Mouse (Mus musculus) ovary, postnatal 14 days (tissue): Measurements from ENCODE around the gene Ctnna2.

ENCODE experiments used
- DNase-seq: peaks from one replicate; pipeline ENCODE4 v3.0.0; 2022; ENCODE audit warnings: low spot score

Ctnna2 gene

DNA sequence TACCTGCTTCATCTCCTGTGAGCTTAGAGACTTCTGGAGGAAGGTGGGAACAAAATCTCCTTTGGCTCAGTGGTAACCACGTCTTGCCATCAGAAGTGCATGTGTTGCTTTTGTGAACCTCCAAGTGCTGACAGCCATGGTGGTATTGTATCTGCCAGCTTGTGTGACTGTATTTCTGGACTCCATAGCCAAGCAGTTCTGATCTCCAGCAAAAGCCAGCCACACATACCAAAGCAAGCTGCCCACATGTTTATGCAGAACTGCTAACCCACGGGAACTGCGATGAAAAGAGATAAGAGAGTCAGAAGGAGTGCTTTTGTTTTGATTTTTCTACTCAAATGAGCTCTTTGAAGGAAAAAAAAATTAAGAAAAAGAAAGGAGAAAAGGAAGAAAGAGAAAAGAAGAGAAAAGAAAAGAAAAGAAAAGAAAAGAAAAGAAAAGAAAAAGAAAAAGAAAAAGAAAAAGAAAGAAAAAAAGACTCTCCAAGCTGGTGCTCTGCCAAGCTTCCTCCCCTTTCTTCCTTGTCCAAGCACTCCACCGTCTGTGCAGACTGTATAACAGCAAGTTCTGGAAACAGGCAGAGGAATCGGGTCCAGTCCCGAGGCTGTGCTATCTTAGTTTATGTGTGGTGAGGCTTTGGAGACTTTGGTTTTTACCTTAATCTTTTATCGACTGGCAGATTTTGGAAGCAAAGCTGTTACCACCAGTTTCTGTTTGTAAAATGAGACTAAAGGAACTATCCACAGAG, 722.0 kb downstream of the Ctnna2 start:
- DNase-seq = peak; percentile 23

DNA sequence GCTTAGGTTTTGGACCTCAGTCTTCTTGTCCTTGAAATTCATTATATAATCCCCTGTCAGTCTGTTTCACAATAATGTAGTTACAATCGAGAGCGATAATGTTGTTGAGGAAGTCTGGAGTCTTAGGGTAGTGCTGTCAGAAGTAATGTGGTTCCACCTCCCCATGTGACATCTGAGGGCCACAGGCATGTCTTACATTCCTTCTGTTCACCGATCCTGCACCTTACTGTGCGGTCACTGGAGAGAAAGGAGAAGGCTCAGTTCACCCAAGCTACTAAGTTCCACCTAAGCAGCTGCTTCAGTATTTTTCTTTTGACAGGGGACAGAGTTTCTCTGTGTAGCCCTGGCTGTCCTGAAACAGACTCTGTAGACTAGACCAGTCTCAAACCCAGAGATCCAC, 723.2 kb downstream of the Ctnna2 start:
- DNase-seq = no peak

DNA sequence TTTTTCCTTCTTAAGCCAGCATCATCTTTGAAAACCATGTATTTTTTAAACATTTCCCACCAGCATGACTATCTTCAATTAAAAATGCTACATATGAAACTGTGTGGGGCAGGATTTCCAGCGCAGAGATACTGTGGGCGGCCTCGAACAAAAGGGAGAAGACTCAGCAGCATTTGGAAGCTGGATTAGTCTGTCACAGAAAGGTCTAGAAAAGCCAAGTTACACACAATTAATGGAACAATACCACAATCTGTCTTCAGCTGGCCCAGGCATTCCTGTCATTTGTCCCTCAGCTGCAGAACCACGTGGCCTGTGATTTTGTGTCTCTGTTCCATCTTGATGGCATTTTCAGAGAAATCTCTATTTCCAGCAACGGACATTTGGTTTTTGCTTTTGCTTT, 726.0 kb downstream of the Ctnna2 start:
- no peak for DNase-seq

DNA sequence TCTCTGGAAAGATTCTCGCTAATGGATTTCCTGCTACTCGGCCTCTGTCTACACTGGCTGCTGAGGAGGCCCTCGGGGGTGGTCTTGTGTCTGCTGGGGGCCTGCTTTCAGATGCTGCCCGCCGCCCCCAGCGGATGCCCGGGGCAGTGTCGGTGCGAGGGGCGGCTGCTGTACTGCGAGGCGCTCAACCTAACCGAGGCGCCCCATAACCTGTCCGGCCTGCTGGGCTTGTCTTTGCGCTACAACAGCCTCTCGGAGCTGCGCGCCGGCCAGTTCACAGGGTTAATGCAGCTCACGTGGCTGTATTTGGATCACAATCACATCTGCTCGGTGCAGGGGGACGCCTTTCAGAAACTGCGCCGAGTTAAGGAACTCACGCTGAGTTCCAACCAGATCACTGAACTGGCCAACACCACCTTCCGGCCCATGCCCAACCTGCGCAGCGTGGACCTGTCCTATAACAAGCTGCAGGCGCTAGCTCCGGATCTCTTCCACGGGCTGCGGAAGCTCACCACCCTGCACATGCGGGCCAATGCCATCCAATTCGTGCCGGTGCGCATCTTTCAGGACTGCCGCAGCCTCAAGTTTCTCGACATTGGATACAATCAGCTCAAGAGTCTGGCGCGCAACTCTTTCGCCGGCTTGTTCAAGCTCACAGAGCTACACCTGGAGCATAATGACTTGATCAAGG, 735.8 kb downstream of the Ctnna2 start:
- DNase-seq = peak; percentile 6

DNA sequence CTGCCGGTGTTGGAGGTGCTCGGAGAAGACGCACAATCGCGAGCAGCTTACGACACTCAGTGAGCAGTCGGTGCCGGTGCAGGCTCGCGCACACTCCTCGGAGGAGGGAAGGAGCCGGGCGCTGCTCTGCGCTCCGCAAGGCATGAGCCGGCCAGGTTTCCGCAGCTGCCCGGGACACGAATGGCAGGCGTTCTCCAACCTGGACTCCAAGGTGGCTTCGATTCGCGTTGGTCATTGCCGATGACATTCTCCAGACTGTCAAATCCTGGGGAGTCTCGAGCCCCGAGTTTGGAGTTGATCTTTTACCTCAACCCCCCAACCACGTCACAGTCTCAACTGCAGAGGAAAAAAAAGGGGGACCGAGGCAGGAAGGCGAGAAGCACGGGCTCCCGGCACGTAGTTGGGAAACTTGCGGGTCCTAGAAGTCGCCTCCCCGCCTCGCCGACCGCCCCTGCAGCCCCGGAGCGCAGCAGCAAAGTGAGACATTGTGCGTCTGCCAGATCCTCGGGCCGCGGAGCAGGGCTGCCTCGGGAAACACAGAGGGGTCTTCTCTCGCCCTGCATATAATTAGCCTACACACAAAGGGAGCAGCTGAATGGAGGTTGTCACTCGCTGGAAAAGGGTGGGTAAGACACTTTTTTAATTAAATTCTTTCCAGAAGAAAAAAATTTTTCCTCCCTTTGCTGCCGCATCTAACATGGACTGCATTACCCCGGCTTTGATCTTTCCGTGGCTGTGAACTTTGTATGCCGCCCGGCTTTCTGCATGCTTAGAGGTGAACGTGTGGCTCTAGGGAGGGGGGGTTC, 736.7 kb downstream of the Ctnna2 start, which contains the start of gene Lrrtm1:
TSS of gene Lrrtm1 (plus strand) at position 89 of the 806 bp plus-strand sequence.
- peak; percentile 29 for DNase-seq

DNA sequence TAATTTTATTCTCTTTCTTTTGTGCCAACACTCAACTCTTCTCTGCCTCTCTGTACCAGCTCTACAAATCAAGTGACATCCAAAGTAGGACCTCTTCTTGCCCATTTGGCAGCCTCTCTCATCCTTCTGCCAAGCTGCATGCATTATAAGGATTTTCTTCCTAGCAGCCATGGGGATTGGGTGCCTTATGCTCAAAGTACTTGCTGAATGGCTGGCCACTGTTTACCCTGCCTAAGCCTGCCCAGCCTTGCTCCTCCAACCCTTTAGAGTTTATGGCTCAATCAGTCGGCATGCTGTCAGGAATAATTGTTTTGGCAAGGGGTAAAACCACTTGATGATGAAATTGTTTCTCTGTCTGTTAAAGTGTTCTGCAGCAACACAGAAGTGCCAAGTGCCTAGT, 739.1 kb downstream of the Ctnna2 start:
- DNase-seq = no peak

DNA sequence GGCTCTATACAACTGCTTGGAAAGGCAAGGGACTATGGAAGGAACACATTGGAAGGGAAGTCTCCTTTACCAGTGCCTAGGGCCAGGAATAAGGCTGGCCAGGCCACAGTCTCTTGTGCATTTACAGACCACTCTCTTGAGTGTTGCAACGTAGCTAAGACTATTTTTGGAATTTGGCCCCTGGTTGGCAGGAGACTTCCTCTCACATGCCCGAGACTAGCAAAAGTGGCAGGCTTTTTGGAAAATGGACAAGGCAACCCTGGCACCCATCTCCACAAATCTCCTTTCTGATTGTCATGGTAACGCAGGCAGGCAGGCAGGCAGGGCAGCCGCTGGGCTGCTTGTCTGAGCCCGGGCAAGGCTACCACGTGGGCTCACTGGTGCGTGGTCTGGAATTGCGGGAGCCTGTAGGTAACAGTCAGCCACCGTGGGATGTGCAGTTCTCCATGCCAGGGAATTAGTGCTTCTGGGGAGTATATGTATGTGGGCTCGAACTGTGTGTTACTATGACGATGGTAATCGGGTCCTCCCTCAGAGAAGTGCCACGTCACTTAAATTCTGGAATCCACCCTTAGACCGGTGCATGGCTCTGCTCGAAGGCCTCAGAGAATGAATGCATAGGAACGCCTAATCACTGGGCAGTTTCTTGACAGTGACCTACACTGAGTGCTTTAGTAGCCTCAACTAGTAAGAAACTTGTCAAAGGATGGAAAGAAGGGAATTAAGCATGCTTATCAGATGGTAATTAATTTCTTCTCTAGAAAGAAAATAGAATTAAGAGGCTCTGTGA, 756.5 kb downstream of the Ctnna2 start:
- no peak for DNase-seq

DNA sequence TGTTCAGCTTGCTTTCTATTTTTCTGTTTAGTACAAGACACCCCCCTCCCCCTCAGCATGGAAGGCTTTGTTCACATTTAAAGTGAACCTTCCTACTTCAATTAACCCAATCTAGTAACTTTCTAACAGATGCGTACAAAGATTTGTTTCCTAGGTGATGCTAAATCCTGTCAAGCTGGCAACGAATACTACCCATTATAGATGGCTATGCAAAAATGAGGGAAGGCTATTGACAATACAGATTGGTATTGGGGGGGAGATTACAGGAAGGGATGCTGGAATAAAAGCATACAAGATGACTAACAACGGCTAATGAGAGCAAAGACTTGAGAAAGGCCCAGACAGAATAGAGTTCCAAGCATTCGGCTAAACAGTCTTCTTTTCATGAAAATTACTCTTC, 758.7 kb downstream of the Ctnna2 start:
- DNase-seq = no peak

DNA sequence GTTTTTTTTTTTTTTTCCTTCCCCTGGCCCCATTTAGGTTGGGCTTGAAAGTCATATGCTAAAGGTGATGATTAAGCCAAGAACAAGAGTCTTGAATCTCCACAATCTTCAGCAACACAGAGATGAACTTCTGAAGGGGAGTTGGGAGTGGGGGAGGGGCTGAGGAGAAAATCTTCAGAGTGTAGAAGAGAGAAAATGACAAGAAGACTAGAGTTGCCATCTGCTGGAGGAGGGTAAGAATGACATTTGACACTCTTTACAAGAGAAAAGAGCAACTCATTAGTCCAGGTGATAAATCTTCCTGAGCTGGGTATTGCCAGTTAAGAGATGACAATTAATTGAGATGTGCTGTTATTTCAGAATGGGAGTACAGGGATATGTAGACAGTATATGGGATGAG, 760.6 kb downstream of the Ctnna2 start:
- DNase-seq = peak; percentile 11

DNA sequence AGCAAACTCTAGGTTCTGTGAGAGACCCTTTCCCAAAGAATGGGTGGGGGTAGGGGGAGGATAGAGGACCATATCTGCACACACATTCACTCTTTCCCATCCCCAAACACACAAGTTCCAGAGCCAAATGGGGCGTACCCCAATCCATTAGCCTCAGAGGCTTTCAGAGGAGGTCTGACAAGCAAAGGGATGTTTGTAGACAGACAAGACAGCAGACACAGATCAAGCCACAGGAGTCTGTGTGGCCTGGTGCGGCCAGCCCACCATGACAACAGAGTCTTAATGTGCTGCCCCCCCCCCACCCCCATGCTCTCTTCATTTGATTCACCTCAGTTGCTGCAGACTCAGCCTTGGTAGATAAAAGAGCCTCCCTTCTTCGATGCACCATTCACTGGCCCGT, 764.2 kb downstream of the Ctnna2 start:
- no peak for DNase-seq

DNA sequence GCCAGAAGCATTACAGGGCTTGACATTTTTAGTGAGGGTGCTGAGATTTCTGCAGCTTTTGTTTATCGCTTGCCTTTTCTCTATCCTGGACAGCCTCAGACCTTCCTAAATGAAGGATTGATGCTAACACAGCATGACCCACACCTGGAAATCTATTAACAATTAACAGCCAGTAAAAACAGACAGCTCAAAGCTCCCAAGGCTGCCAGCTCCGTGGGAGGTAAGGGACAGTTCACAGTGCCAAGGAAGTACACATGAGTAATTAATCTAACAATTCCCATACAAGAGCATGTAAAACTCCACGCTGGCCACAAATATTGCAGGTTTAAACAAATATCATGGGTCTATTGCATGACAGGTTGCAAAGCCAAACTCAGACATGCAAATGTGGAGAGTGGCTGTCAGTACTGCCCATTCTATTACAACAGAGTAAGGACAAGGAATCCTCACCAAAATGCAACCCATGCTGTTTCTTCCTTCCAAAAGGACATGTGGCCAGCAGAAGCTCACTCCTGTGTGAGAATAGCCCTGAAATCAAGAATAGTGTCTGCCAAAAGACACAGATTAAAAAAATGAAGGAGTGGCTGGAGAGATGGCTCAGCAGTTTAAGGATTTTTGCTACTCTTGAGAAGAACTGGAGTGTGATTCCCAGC, 765.6 kb downstream of the Ctnna2 start:
- DNase-seq = no peak

DNA sequence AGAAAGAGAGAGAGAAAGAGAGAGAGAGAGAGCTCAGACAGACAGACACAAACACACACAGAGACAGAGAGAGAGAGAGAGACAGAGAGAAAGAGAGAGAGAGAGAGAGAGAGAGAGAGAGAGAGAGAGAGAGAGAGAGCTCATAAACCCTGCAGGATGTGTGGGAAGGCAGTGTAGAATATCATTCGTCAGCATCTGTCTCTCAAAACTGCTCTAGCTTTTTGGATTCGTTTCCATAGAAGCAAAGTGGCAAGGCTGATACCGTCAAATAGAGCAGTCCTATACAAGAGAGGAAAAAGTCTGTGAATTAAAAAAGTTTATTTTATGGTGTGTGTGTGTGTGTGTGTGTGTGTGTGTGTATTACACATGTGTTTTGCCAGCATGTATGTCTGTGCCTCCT, 769.6 kb downstream of the Ctnna2 start:
- DNase-seq = no peak

DNA sequence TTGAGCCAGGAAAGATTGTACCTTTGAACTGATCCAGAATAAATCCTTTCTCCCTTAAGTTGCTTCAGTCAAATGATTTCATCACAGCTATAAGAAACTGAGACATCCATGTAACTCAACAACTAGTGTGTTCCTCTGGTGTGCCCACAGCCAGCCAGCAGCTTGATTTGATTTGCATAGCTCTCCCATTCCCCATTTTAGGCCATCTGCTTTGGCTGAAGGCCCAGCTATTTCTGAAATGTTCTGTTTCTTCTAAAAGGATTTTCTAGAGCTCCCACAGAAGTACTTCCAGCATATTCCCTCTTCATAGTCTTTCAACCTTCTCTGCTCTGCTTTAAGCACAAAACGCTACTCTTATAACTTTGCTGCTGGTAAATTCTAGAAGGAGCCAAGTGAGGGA, 770.3 kb downstream of the Ctnna2 start:
- no peak for DNase-seq

DNA sequence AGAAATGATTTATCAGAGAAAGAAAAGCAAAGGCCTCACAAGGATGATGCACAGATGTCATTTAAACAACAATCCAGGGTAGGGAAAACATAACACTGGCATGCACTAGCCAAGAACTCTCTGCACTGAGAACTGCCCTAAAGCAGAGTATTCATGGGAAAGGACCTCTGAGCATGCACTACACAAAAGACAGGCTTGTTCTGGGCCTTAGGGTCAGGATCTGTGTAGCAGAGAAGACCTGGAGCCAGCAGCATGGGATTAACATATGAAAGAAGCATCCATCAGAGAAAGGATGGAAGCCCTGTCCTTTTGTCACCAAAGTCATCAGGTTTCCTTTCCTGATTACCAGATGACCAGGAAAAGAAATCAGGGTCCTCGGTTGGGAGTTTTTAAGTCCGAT, 780.1 kb downstream of the Ctnna2 start:
- DNase-seq = no peak

DNA sequence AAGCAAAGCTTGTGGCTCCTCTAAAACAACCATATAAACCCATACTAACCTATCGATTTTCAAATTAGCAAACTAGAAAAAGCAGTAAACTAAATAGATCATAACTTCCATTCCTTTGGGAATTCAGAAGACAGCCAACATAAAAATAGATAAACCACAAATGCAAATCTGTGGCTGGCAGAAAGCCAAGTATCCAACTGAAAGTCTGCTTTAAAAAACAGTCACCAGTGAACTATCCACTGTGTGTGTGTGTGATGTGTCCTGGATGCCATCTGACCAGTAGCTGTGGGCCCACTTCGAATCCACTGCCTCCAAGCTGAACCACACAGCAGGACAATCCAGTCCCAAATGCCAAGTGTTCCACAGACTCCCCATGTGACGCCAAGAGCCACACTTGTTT, 782.8 kb downstream of the Ctnna2 start:
- DNase-seq = no peak

DNA sequence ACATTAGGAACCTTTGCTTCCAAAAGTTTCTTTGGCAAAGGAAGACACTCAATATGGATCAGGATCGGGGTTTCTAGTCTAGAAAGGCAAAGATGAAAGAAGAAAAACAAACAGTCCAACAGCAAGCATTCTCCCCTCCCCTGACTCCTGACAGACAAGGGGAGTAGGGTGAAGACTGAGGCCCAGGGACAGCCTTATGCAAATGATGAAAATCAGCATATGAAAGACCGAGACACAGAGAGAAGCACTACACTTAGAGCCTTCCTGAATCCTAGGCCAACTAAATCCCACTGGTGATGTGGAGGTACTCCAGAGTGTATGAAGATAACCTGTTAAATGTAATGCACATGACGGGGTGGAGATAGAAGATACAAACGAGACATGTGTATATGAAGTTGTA, 787.9 kb downstream of the Ctnna2 start:
- DNase-seq = no peak

DNA sequence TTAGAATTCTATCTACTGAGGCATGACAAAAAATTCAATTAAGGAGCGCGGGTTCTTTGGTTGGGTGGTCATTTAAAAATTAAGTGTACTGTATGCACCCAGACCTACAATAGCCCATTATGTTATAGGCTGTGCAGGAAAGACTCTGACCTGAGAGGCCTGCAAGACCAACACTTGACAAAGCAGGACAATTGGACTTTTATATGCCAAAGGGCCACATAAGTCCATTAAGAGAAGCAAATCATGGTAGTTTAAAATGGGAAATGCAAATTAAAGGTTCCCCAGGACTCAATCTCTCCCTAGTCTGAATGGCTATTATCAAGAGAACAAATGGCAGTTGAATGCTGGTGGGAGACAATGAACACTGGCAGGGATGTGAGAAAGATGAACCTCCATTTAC, 790.9 kb downstream of the Ctnna2 start:
- no peak for DNase-seq

DNA sequence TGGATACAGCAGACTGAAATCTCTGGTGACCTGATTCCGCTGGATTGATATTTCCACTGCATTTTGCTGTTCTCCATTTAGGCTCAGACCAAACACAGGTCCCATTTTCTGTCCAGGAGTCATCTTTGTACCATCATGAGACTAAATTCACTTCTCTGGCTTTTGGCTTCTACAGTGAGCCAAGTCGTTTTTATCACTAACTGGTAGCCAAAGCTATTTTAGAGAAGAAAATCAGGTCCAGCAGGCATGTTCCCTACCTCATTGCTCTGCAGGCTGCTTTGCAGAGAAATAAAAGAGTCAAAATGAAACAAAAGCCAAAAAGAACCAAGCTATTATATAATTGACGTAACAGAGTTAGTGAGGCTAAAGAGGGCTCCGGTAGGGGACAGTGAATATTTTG, 793.7 kb downstream of the Ctnna2 start:
- no peak for DNase-seq

DNA sequence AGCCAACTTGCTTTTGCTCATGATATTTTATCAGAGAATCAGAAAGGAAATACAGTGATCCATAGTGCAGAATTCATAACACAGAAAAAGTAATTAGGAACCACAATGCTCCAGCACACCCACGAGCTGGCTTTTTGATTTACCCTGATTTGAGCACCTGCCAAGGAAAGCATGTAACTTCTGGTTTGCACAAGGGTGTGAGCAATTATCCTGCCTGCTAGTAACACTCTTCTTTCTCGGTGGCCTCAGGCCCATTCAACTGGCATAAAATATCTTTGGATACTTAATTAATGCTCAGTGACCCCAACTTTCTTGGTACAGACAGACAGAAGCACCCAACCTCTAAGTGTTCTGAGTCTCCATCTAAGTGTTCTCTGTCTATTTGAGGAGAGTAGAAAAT, 794.6 kb downstream of the Ctnna2 start:
- no peak for DNase-seq

DNA sequence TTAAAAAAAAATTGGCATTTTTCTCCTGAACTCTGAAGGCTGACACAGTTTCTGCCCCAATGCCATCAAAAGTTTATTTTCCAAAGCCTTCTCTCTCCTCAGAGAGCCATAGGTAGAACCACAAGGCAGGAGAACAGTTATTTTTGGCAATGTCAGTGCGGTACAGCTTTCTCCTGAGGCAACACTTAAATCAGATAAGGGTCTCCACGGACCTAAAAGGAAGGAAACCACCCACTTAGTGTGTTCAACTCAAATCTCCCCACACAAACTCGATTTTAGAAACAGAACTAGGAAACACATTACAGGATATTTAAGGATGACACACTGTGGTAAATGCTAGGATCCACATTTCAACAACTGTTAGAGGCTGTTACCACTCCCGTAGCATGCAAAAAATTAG, 803.7 kb downstream of the Ctnna2 start:
- DNase-seq = no peak

DNA sequence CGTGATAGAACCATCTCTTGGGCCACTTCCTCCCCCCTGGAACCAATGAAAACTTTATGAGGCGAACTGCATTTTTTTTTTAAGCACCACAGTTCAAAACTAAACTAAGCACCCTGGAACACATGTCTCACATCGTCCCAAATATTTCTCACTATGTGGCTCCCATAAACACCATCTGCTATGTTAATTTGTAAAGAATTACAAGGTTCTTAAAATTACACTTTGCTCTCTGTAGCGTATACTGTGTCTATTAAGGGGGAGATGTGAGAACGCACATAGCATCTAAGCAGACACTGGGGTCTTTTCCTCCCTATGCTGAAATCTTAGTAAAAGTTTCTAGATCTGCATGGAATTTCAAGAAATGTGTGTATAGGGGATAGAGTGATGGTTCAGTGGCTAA, 822.5 kb downstream of the Ctnna2 start:
- no peak for DNase-seq
